Mouse (Mus musculus): ENCODE measurements around the gene Gm43720.

DNA sequence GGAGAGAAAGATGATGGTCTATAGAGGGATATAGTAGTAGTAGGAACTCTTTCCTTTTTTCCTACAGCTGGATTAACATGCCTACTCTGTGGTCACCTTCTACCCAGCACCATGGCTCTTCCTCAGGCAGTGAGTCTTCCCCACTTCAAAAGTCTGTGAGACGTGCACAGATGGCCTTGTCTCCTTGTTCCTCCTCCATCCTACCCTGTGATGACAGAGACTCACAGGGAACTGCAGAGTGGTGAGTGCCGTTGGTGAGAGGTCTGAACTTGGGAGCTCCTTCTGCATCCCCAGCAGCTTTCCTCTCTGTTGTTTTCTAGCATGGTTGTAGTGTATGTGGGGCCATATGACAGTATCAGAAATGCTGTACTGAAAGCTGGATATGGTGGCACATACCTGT is 2.0 kb upstream of the Gm43720 start:
- TF ChIP-seq USF1 (IDR thresholded peaks at IDR 0.05; ENCODE audit: low read depth) (no peak), CTCF (IDR thresholded peaks at IDR 0.05; ENCODE audit: control insufficient read depth, insufficient read depth, insufficient read length) (no peak), MAX (IDR thresholded peaks at IDR 0.05) (no peak), FOSL1 (IDR thresholded peaks at IDR 0.05; ENCODE audit: insufficient read depth, low read length, poor library complexity, severe bottlenecking) (no peak)
